Mouse (Mus musculus): ENCODE measurements at regions not wholly inside any gene's neighbourhood (a gene's known extent, or its start where the extent isn't known, plus 50 kb on each side); places are given as distances from the start of the nearest gene placed in this dataset.

DNA sequence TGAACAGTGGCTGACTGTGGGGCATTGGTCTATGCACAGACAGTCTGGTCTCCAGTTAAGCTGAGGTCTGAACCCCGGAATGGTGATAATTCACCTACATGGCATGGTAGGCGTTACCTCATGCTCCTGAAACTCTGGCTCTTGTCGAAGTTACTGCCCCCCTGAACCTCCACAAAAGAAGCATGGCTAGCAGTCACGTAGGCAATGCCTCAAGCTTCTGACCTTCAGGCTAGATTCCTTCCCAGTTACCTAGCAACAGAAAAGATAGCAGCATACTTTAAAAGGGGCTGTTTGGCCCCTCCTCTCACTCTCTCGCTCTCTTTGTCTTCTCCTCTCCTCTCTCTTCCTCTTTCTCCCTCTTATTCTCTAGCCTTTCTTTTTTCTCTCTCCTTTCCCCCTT, 125.8 kb upstream of the Rnaseh2b start:
- Histone ChIP-seq H3K36me3 (ENCODE audit: control insufficient read depth, insufficient read depth, low read length) (no peaks in the 10 kb centered on the region), H3K9me3 (ENCODE audit: control insufficient read depth, low read depth, low read length) (no peaks in the 10 kb centered on the region), H3K27ac (ENCODE audit: low read length) (no peak overlapping the region), H3K4me3 (ENCODE audit: low read depth, low read length) (no peak overlapping the region), H3K4me2 (replicated peaks; ENCODE audit: low read depth, low read length) (no peak overlapping the region), H3K9ac (replicated peaks; ENCODE audit: low read depth, low read length) (no peak overlapping the region), H3K27me3 (ENCODE audit: control insufficient read depth, insufficient read depth, low read length) (no peaks in the 10 kb centered on the region), H3K4me1 (ENCODE audit: control insufficient read depth, insufficient read depth, low read length) (no peaks in the 10 kb centered on the region)
- WGBS: 47% methylated on average over 5 of the region's 5 CpGs
- no peak for ATAC-seq (ENCODE audit: insufficient number of reproducible peaks, insufficient read depth, low FRiP score, low read depth)

DNA sequence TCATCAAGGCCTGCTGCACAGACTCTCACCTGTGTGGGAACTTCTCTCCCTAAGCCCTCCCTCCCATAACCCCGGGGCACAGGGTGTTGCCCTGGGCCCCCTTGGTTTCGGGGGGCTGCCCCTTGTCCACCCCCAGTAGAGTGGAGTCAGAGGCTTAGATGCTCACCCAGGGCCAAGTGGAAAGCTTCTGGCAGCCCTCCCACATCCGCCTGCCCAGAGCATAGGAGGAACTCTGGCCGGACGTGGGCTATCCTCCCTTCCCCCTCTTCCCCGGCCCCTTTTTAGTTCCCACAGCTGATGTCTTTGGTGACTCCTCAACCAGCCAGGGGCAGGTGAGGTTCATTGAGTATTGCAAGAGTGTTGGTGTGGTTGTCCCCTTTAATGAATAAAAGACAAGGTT, 125.3 kb upstream of the Rnaseh2b start:
- 70% methylated on average over 6 of the region's 6 CpGs for WGBS
- H3K4me3 ChIP-seq (ENCODE audit: low read depth, low read length): no peak overlapping the region
- H3K9ac ChIP-seq (replicated peaks; ENCODE audit: low read depth, low read length): no peak overlapping the region
- no peaks in the 10 kb centered on the region for H3K27me3 ChIP-seq (ENCODE audit: control insufficient read depth, insufficient read depth, low read length)
- no peak overlapping the region for H3K27ac ChIP-seq (ENCODE audit: low read length)
- no peaks in the 10 kb centered on the region for H3K9me3 ChIP-seq (ENCODE audit: control insufficient read depth, low read depth, low read length)
- no peaks in the 10 kb centered on the region for H3K4me1 ChIP-seq (ENCODE audit: control insufficient read depth, insufficient read depth, low read length)
- no peak for ATAC-seq (ENCODE audit: insufficient number of reproducible peaks, insufficient read depth, low FRiP score, low read depth)
- H3K4me2 ChIP-seq (replicated peaks; ENCODE audit: low read depth, low read length): no peak overlapping the region
- no peaks in the 10 kb centered on the region for H3K36me3 ChIP-seq (ENCODE audit: control insufficient read depth, insufficient read depth, low read length)

DNA sequence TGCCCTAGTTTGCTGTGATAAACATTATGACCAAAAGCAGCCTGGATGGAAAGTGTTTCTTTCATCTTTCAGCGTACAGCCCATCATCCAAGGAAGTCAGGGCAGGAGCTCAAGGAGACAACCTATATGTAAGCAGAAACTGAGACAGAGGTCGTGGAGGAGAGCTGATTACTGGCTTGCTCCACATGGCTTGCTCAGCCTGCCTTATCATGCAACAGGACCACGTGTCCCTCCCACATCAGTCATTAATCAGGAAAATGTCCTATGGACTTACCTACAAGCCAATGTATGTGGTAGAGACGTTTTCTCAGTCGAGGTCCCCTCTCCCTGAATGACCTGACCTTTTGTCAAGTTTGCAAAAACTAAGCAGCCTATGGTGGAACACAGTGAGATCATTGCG, 123.7 kb upstream of the Rnaseh2b start:
- H3K36me3 ChIP-seq (ENCODE audit: control insufficient read depth, insufficient read depth, low read length): no peaks in the 10 kb centered on the region
- no peak overlapping the region for H3K4me3 ChIP-seq (ENCODE audit: low read depth, low read length)
- no peak overlapping the region for H3K4me2 ChIP-seq (replicated peaks; ENCODE audit: low read depth, low read length)
- H3K9me3 ChIP-seq (ENCODE audit: control insufficient read depth, low read depth, low read length): no peaks in the 10 kb centered on the region
- 40% methylated on average over 6 of the region's 6 CpGs for WGBS
- no peak overlapping the region for H3K27ac ChIP-seq (ENCODE audit: low read length)
- ATAC-seq (ENCODE audit: insufficient number of reproducible peaks, insufficient read depth, low FRiP score, low read depth): no peak
- H3K9ac ChIP-seq (replicated peaks; ENCODE audit: low read depth, low read length): no peak overlapping the region
- no peaks in the 10 kb centered on the region for H3K4me1 ChIP-seq (ENCODE audit: control insufficient read depth, insufficient read depth, low read length)
- no peaks in the 10 kb centered on the region for H3K27me3 ChIP-seq (ENCODE audit: control insufficient read depth, insufficient read depth, low read length)

DNA sequence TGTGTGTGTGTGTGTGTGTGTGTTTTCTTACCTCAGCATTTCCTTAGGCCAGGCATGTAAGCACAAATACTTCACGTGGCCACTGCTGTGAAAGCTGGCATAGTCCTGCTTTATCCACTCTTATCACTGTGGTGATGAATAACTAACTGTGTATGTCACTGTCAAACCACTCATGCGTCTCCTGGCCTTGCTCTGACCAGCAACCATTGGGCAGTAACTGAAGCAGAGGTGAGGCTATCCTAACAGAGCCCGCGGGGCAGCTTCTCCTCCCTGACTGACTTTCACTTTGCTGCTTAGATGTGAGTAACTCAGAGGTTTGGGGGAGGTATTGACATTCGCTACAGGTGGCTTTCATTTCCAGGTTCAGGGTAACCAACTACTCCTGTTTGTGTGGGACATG, 122.0 kb upstream of the Rnaseh2b start:
- no peak for ATAC-seq (ENCODE audit: insufficient number of reproducible peaks, insufficient read depth, low FRiP score, low read depth)

DNA sequence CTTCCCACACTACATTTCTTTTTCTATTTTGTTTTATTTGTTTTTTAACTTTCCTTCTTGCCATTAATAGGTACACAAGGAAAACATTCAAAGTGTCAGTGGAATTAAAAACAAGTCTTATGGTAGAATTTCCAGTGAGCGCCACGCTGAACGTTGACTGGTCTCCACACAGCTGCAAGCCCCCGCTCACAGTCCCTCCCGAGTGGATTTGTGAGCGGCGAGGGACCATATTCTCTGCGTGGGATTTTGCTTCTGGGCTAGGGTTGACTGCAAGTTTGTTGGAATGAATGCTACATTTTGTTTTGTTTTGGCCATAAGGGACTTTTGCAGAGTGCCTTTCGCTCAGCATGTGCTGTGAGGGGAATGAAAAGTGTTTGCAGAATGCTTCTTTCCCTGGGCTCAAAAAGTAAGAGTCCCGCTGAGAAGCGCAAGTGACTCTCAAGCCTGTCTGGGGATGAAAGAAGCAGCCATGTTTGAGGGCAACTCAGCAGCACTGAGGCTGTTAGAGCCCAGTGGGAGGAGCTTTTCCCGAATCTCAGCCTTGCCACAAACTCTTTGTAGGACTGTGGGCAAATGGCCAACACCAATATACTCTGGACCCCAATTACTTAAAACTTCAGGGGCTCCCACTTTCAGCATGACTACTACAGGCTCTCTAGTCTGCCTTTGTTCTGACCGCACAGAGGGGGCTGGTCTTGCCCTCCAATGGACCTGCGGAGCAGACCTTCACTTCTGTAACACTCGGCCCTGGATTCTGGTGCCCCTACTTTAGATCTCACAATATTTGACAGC, 120.9 kb upstream of the Rnaseh2b start:
- H3K9me3 ChIP-seq (ENCODE audit: control insufficient read depth, low read depth, low read length): no peaks in the 10 kb centered on the region
- no peak overlapping the region for H3K27ac ChIP-seq (ENCODE audit: low read length)
- no peak overlapping the region for H3K9ac ChIP-seq (replicated peaks; ENCODE audit: low read depth, low read length)
- no peak for ATAC-seq (ENCODE audit: insufficient number of reproducible peaks, insufficient read depth, low FRiP score, low read depth)
- 82% methylated on average over 15 of the region's 15 CpGs for WGBS
- no peaks in the 10 kb centered on the region for H3K27me3 ChIP-seq (ENCODE audit: control insufficient read depth, insufficient read depth, low read length)
- H3K4me1 ChIP-seq (ENCODE audit: control insufficient read depth, insufficient read depth, low read length): no peaks in the 10 kb centered on the region
- H3K36me3 ChIP-seq (ENCODE audit: control insufficient read depth, insufficient read depth, low read length): no peaks in the 10 kb centered on the region
- no peak overlapping the region for H3K4me2 ChIP-seq (replicated peaks; ENCODE audit: low read depth, low read length)
- H3K4me3 ChIP-seq (ENCODE audit: low read depth, low read length): no peak overlapping the region

More for the DNA sequence above, 122.0 kb upstream of the Rnaseh2b start:
- no peak overlapping the region for H3K27ac ChIP-seq (ENCODE audit: low read length)
- H3K4me2 ChIP-seq (replicated peaks; ENCODE audit: low read depth, low read length): no peak overlapping the region
- H3K4me3 ChIP-seq (ENCODE audit: low read depth, low read length): no peak overlapping the region
- H3K4me1 ChIP-seq (ENCODE audit: control insufficient read depth, insufficient read depth, low read length): no peaks in the 10 kb centered on the region
- no peak overlapping the region for H3K9ac ChIP-seq (replicated peaks; ENCODE audit: low read depth, low read length)
- H3K27me3 ChIP-seq (ENCODE audit: control insufficient read depth, insufficient read depth, low read length): no peaks in the 10 kb centered on the region
- H3K36me3 ChIP-seq (ENCODE audit: control insufficient read depth, insufficient read depth, low read length): no peaks in the 10 kb centered on the region
- WGBS: 59% methylated on average over 5 of the region's 5 CpGs
- no peaks in the 10 kb centered on the region for H3K9me3 ChIP-seq (ENCODE audit: control insufficient read depth, low read depth, low read length)

DNA sequence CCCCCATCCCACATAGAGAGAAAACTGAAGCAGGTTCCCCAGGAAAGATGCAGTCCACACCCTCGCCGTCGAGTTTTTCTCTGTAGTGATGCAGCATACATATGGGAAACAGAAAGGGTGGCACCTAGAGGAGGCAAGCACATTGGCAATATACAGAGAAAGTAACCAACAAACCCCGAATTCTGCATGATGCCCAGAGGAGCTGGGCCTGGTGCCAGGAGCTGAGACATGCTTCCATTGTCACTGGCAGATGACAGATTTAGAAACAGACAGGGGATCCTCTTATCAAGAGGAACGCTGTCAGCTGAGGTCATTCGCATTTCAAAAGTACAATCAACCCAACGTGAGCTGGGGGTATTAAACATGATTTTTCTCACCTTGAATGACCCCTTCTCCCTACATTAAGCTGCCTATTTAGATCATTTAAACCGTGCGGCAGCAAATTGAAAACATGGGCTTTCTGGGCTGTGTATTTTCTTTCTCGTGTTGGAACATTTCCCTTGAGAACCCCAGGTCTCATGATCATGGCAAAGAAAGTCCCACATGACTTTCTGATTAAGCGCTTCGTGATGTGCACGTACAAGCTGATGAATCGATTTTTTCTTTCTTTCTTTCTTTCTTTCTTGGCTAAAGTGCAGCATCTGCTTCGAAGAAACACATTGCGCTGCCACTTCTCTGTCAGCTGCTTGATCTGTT, 118.4 kb upstream of the Rnaseh2b start:
- Histone ChIP-seq H3K27ac (ENCODE audit: low read length) (no peak overlapping the region), H3K4me1 (ENCODE audit: control insufficient read depth, insufficient read depth, low read length) (no peaks in the 10 kb centered on the region), H3K36me3 (ENCODE audit: control insufficient read depth, insufficient read depth, low read length) (no peaks in the 10 kb centered on the region), H3K4me2 (replicated peaks; ENCODE audit: low read depth, low read length) (no peak overlapping the region), H3K27me3 (ENCODE audit: control insufficient read depth, insufficient read depth, low read length) (no peaks in the 10 kb centered on the region), H3K9ac (replicated peaks; ENCODE audit: low read depth, low read length) (no peak overlapping the region), H3K9me3 (ENCODE audit: control insufficient read depth, low read depth, low read length) (no peaks in the 10 kb centered on the region), H3K4me3 (ENCODE audit: low read depth, low read length) (no peak overlapping the region)
- ATAC-seq (ENCODE audit: insufficient number of reproducible peaks, insufficient read depth, low FRiP score, low read depth): no peak
- WGBS: 68% methylated on average over 16 of the region's 16 CpGs

DNA sequence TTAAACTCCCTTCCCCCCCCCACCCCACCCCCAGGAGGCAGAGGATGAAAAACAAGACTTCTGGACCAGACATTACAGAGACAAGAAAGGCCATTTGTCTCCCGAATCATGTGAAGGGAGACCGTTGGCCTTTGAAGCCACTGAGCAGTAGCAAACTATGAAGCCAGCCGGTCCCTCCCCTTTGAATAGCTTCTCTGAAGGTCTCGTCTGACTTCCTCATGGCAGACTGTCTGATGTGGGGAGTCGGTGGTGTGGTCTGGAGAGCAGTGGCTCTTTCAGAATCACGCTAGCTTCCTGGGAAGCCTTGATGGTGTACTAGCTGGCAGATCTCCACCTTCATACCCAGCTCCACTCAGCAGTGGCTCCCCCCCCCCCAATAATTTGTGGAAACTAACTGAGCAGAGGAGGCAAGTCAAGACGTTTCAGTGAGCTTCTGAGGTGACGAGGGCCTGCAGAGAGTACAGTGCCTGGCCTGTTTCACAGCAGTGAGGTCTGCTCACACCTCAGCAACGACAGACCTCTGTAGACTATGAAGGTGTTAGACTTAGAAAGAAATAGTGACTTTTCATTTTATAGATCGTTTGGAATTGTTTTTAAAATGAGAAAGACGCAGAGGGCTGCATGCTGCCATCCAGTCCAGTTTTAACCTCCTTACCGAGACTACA, 116.9 kb upstream of the Rnaseh2b start:
- Histone ChIP-seq H3K4me3 (ENCODE audit: low read depth, low read length) (no peak overlapping the region), H3K4me2 (replicated peaks; ENCODE audit: low read depth, low read length) (no peak overlapping the region), H3K9ac (replicated peaks; ENCODE audit: low read depth, low read length) (no peak overlapping the region), H3K36me3 (ENCODE audit: control insufficient read depth, insufficient read depth, low read length) (no peaks in the 10 kb centered on the region), H3K4me1 (ENCODE audit: control insufficient read depth, insufficient read depth, low read length) (no peaks in the 10 kb centered on the region), H3K9me3 (ENCODE audit: control insufficient read depth, low read depth, low read length) (no peaks in the 10 kb centered on the region), H3K27ac (ENCODE audit: low read length) (no peak overlapping the region), H3K27me3 (ENCODE audit: control insufficient read depth, insufficient read depth, low read length) (no peaks in the 10 kb centered on the region)
- ATAC-seq (ENCODE audit: insufficient number of reproducible peaks, insufficient read depth, low FRiP score, low read depth): no peak
- WGBS: 53% methylated on average over 12 of the region's 12 CpGs

DNA sequence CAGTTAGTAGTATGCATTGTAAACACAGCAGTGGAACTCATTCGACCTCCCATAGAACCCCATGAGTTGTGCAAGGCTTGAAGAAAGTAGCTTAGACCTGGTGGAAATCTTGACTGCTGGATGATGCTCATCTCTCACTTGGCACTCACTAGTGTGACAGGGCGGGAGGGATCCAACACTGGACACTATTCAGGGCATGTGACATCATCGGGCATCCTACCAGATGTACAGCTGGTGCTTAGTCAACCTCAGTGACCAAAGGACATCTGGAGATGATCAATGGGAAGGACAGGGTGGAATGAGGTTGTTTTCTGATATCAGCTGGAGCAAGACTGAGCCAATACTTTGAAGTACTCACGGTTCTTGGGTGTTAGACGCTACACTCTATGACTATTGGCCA, 114.9 kb upstream of the Rnaseh2b start:
- WGBS: 84% methylated on average over 5 of the region's 5 CpGs

More for the DNA sequence above, 114.9 kb upstream of the Rnaseh2b start:
- Histone ChIP-seq H3K4me3 (ENCODE audit: low read depth, low read length) (no peak overlapping the region), H3K9ac (replicated peaks; ENCODE audit: low read depth, low read length) (no peak overlapping the region), H3K27me3 (ENCODE audit: control insufficient read depth, insufficient read depth, low read length) (no peaks in the 10 kb centered on the region), H3K27ac (ENCODE audit: low read length) (no peak overlapping the region), H3K9me3 (ENCODE audit: control insufficient read depth, low read depth, low read length) (no peaks in the 10 kb centered on the region), H3K36me3 (ENCODE audit: control insufficient read depth, insufficient read depth, low read length) (no peaks in the 10 kb centered on the region), H3K4me1 (ENCODE audit: control insufficient read depth, insufficient read depth, low read length) (no peaks in the 10 kb centered on the region), H3K4me2 (replicated peaks; ENCODE audit: low read depth, low read length) (no peak overlapping the region)
- no peak for ATAC-seq (ENCODE audit: insufficient number of reproducible peaks, insufficient read depth, low FRiP score, low read depth)
